Mouse (Mus musculus) thymus, postnatal 0 days (tissue): ENCODE measurements around the gene Nlrp14. TPM values are rescaled to one million over a fixed set of nuclear protein-coding genes. Genes with fewer than 3 reads are reported as not detected.
"Not testable (repeated sequence)": the region's sequence is repeated elsewhere in the genome, so short reads cannot be mapped to it uniquely, and the experiment has no call there.

Experiments used
- DNase-seq: peaks from one replicate; pipeline ENCODE4 v3.0.0-alpha.2; 2015; ENCODE audit warnings: low spot score
- polyA plus RNA-seq: library from polyadenylated mRNA; unstranded; fragments of >200 nt; fragmentation: Nextera tagmentation; extraction: Ambion mirVana; gene quantifications from 2 replicates; pipeline ENCODE4 v1.2.1, GENCODE M21; 2015

Nlrp14 gene
- polyA plus RNA-seq = 0.09 TPM in 1 of 2 replicates, not detected in the other

- DNase-seq = no peak
Measured at GRCm38 (mm10) chr7:107166690-107167089, at the start of gene Nlrp14. Gene Nlrp14, plus strand, starts transcription at chr7:107166990.

DNA sequence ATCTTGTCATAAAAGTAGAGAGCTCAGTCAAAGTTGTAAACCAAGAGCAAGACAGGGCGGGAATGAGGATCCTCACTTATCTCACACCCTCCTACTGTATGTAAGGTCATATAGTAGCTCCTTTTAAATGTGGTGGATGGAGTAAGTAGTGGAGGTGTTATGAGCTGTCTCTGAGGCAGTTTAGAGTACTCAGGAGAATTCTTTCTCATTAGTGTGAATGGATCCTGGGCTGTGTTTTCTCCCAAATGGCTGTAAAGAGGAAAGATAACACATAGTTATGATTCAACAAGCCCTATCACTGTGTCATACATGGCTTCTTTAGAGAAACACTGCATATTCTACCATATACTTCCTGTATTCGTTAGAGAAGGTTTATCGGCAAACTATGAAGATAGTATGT lies 35.8 kb upstream of the Nlrp14 start, which contains the start of gene Olfr715:
TSS of gene Olfr715 (minus strand) at position 101 of the 400 bp plus-strand sequence.
- DNase-seq = not testable (repeated sequence)

GRCm38 (mm10) chr7:107138027-107138426 lies 28.8 kb upstream of the Nlrp14 start, which contains the start of gene Olfr716:
Gene Olfr716, plus strand, starts transcription at chr7:107138327.
- not testable (repeated sequence) for DNase-seq

DNA sequence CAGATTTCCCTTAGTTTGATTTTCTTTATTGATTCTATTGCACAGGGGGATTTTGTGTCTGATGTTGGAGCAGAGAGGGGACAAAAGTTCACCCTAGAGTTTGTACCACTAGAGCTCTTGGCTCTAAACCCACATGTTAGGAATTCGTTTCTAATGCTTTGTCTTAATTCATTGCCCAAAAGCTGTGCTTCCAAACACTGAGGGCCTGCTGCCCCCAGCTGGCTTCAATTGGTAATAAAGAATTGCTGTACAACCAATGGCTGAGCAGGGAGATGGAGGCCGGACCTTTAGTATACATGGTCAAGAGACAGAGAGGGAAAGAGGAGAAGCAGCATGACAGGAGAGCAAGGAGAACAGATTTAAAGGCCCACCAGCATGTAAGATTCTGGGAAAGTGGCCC lies 13.6 kb downstream of the Nlrp14 start:
- no peak for DNase-seq

DNA sequence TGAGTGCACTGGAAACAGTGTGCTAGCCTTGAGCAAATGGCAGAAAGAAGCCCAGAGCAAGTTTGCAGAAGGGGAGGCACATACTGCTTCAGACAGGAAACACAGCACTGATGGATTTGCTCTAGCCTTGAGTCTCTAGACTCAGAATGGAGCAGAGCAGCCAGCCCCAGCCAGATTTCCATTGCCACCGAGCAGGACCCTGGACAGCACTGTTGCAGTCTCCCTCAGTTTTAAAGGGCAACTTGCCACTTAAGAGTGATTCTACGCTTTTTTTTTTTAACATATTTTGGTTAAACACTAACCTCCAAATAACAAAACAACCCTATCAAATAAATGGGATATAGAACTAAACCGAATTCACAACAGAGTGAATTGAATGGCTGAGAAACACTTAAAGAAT lies 35.0 kb downstream of the Nlrp14 start:
- DNase-seq = no peak

DNA sequence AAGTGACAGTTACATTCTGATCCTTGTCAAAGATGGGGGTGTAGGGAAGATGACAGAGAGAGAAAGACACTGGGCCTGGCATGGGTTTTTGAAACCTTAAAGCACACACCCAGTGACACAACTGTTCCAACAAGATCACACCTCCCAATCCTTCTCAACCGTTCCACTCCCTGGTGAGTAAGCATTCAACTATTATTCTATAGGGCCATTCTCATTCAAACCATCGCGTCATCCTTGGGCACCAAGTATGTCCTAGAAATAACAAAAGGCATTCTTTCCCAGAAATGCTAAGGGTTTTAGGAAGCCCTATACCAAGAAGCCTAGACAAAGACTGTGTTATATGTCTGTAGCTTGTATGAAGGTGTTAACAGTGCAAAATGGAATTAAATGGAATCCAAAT lies 41.1 kb downstream of the Nlrp14 start:
- no peak for DNase-seq

GRCm38 (mm10) chr7:107209204-107209860 lies 42.5 kb downstream of the Nlrp14 start, which contains the start of gene Rbmxl2:
Gene Rbmxl2, plus strand, starts transcription at chr7:107209445.
- no peak for DNase-seq

GRCm38 (mm10) chr7:107210126-107210576 lies 43.4 kb downstream of the Nlrp14 start:
- no peak for DNase-seq

DNA sequence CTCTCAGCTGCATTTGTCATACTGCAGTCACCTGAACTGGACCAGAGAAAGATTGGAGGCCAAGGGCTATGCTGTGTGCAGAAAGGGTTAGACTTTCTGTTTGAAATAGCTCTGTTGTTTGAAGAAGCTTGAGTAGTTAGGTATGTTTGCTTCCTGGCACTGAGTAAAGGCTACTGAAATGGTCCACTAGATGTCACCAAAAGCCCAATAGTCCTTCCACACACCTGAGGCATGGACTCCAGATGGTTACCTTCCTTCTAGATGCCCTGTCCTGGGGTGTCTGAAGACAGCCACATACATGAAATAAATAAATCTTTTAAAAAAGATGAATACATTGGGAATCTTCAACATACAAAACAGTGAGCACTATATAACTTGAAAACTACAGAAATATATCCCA lies 48.9 kb downstream of the Nlrp14 start:
- no peak for DNase-seq

GRCm38 (mm10) chr7:107216845-107217244 lies 50.1 kb downstream of the Nlrp14 start:
- no peak for DNase-seq

- no peak for DNase-seq
Measured at GRCm38 (mm10) chr7:107236854-107237253, 70.1 kb downstream of the Nlrp14 start.

DNA sequence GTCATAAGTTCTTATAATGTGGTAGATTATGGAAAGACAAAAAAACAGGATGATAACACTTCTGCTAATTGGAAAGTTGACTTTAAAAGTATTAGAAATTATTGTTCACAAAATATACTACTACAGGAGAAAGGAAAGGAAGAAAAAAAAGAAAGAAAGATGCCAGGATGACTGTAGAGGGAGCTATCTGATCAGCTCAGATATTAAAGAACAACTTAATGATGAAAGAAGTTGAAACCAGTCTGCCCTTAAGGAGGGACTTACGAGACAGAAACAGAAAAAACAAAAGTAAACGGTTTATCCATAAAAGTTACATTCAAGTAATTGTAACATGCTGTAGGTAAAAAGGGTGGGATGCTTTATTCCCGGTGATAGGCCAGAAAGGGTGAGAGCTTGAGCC lies 70.7 kb downstream of the Nlrp14 start:
- DNase-seq = no peak

- no peak for DNase-seq
Measured at GRCm38 (mm10) chr7:107241371-107241883, 74.6 kb downstream of the Nlrp14 start.

Other genes starting within 250 kb of the Nlrp14 start
- not detected in 2 replicates for gene Olfr709-ps1, start 234.8 kb upstream of the Nlrp14 start, polyA plus RNA-seq
- not detected in 2 replicates for gene Olfr710, start 218.7 kb upstream of the Nlrp14 start, polyA plus RNA-seq
- not detected in 2 replicates for gene Olfr6, start 203.1 kb upstream of the Nlrp14 start, polyA plus RNA-seq
- gene Olfr711, start 191.5 kb upstream of the Nlrp14 start, polyA plus RNA-seq = not detected in 2 replicates
- not detected in 2 replicates for gene Olfr2, start 160.9 kb upstream of the Nlrp14 start, polyA plus RNA-seq
- gene Olfr713, start 135.8 kb upstream of the Nlrp14 start, polyA plus RNA-seq = 0.03 TPM in 1 of 2 replicates, not detected in the other
- gene Olfr714, start 96.0 kb upstream of the Nlrp14 start, polyA plus RNA-seq = not detected in 2 replicates
- gene Olfr17, start 73.8 kb upstream of the Nlrp14 start, polyA plus RNA-seq = not detected in 2 replicates
- not detected in 2 replicates for gene Olfr715b, start 56.6 kb upstream of the Nlrp14 start, polyA plus RNA-seq
- gene Olfr715, start 35.9 kb upstream of the Nlrp14 start, polyA plus RNA-seq = not detected in 2 replicates
- gene Olfr716, start 28.7 kb upstream of the Nlrp14 start, polyA plus RNA-seq = not detected in 2 replicates
- not detected in 2 replicates for gene Rbmxl2, start 42.5 kb downstream of the Nlrp14 start, polyA plus RNA-seq
- 0.04 and 0.08 TPM in 2 replicates for gene Syt9, start 203.7 kb downstream of the Nlrp14 start, polyA plus RNA-seq